Mouse (Mus musculus): ENCODE results near the gene Rapgef4.

DNA sequence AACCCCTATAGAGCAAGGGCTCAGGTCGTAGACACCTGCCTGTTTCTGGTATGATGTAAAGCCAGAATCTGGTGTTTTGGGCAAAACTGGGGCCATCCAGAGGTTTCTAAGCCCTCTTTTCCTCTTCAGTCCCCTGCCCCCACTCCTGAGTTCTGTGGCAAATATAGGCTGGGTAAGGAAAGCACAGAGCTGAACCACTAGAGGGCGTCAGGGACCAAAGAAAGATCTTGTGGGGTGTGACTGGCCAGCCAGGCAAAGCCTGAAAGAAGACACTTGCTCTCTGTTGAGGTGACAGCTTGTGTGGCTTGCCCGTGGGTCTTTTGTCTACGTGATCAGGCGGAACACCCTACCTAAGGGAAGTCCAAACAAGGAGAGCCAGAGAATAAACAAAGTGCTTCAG, 222.6 kb downstream of the Rapgef4 start:
- TF ChIP-seq ZNF384 (IDR thresholded peaks at IDR 0.05; ENCODE audit: low read depth, low read length) (no peak), HCFC1 (IDR thresholded peaks at IDR 0.05; ENCODE audit: borderline replicate concordance, insufficient read depth, low read length) (no peak), ZC3H11A (IDR thresholded peaks at IDR 0.05; ENCODE audit: borderline replicate concordance, low read depth, low read length) (peak; percentile 65)

Measured in ES-E14 (cell line).